Mouse (Mus musculus): ENCODE data around the gene Cdkn2a.

DNA sequence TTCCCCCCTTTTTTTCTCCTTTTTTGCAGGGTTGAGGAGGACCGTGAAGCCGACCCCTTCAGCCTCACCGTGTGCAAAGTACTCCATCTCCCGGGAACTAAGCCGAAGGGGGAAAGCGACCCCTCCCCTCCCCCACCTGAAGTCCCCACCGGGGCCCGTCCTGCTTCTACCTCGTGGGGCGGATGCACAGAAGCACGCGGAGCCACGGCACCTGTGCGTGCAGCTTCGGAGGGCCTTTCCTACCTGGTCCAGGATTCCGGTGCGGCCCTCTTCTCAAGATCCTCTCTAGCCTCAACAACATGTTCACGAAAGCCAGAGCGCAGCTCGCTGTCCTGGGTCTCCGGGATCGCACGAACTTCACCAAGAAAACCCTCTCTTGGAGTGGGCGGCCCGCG is 365 bp downstream of the Cdkn2a start:
- TF ChIP-seq CTCF (IDR thresholded peaks at IDR 0.05; ENCODE audit: control insufficient read depth, insufficient read depth, insufficient read length) (no peak), MYOG (IDR thresholded peaks at IDR 0.05; ENCODE audit: control insufficient read depth, extremely low read depth, insufficient read length) (no peak), CEBPB (IDR thresholded peaks at IDR 0.05; ENCODE audit: low read depth) (no peak), MAX (IDR thresholded peaks at IDR 0.05) (no peak), USF1 (IDR thresholded peaks at IDR 0.05; ENCODE audit: low read depth) (no peak), FOSL1 (IDR thresholded peaks at IDR 0.05; ENCODE audit: insufficient read depth, low read length, poor library complexity, severe bottlenecking) (no peak)
